Mouse (Mus musculus): ENCODE results near the gene Phyhd1. TPM values are rescaled to one million over a fixed set of nuclear protein-coding genes. Genes with fewer than 3 reads are reported as not detected.

Gene Phyhd1
- polyA plus RNA-seq, 1 experiment, result 0.10 TPM

GRCm38 (mm10) chr2:30262840-30263441 is 3.1 kb upstream of the Phyhd1 start:
- TF ChIP-seq GATA1 (IDR thresholded peaks at IDR 0.05; ENCODE audit: low read length), result no peak

- no peak for TF ChIP-seq GATA1 (IDR thresholded peaks at IDR 0.05; ENCODE audit: low read length)
Measured at GRCm38 (mm10) chr2:30263811-30264210, 2.2 kb upstream of the Phyhd1 start.

DNA sequence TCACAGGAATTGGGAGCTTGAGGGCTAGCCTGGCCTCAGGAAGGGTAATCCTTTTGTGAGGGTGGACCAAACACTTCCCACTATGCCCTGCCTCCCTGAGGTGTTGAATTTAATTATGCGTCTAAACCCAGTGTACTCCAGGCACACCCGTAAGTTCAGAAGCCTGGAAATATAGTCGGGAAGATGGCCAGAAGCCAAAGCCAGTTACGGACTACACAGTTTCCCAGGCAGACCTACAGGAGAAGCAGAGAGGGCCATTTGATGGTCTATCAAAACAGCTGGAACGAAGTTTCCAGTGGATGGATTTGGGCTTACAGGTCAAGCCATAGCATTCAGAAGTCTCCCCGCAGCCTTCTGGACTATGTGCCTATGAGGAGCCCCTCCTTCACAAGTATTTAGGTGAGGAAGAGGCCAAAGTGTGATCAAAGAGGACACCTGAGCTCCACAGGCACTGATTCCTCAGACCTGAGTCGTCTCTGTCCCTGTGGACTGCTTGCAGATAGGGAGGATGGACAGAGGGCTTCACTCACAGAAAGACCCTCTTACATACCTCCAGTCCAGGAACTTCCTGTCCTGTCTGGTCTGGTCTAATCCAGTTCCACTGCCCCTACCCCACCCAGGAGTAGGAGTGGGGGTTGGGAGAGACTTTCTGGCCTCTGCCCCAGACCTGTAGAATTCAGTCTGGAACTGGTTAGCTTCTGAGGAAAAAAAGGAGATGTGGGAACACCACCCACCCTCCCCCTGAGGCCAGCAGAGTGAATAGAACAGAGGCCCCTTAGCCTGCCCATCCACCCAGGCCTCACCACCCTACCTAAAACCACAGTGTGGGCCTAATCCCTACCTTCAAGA is 1.1 kb upstream of the Phyhd1 start:
- no peak for TF ChIP-seq GATA1 (IDR thresholded peaks at IDR 0.05; ENCODE audit: low read length)

DNA sequence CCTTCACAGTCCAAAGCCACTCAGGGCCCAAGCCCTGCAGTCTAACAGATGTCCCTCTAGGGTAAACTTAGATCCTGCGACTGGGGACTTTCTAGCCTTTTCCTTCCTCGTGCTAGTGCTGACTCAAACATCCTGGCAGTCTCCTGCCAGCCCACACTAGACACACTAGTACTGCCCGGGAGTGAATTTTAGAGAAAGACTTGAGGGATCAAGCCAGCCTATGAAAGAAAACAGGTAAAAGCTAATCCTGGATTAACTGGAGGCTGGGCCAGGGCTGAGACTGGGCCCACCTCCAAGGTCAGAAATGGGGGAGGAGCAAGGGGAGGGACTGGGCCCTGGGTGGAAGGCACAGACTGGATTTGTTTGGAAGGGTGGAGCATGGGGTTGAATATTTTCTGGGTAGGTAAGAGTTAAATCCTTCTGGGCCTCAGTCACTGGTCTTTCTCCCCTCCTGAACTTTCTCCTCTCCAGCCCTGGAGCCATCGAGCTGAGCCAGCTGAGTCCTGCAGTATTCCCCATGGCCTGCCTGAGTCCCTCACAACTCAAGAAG is 464 bp downstream of the Phyhd1 start:
- TF ChIP-seq GATA1 (IDR thresholded peaks at IDR 0.05; ENCODE audit: low read length), result no peak

GRCm38 (mm10) chr2:30267466-30267865 is 1.5 kb downstream of the Phyhd1 start:
- no peak for TF ChIP-seq GATA1 (IDR thresholded peaks at IDR 0.05; ENCODE audit: low read length)

DNA sequence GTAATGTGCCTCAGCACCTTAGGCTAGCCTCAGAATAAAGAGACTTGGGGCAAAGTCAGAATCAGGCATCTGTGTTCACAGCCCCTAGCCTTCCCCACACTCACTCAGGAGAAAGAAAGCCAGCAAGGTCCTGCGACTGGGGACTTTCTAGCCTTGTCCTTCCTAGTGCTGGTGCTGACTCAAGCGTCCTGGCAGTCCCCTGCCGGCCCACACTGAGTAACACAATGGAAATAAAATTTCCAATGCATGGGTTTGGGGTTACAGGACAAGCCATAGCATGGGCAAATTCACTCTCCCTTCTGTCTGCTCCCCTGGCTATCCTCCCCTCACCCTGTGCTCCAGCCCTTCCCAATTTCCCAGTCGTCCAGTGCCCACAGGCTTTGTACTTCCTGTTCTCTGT is 2.4 kb downstream of the Phyhd1 start:
- no peak for TF ChIP-seq GATA1 (IDR thresholded peaks at IDR 0.05; ENCODE audit: low read length)

DNA sequence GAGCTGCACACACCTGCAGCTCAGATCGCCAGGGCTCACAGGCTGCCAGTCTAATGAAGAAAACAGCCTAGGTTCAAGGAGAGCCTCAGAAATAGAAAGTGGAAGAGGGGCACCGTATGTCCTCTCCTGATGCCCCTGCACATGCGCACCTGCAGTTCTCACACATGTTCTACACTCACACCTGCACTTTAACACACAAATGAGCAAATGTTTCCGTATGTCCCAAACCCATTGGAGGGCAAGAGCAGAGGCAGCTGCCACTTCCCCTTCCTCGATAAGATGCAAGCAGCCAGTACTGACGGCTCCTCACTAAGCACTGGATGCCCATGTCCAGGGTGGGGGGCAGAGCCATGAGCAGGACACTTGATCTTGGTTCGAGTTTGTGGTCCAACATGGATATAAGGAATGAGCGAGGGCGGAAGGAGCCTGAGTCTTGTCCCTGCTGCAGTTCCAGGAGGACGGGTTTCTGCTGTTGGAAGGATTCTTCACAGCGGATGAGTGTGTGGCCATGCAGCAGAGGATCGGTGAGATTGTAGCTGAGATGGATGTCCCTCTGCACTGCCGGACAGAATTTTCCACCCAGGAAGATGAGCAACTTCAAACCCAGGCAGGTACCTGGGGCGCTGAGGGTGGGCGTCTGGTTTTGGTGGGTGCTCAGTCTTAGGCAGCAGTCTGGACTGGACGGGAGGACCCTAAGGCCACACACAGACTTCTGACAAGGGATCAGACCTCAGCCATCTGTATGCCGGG is 3.4 kb downstream of the Phyhd1 start:
- no peak for TF ChIP-seq GATA1 (IDR thresholded peaks at IDR 0.05; ENCODE audit: low read length)

- TF ChIP-seq GATA1 (IDR thresholded peaks at IDR 0.05; ENCODE audit: low read length), result no peak
Measured at GRCm38 (mm10) chr2:30270134-30270533, 4.1 kb downstream of the Phyhd1 start.

GRCm38 (mm10) chr2:30280743-30281142 is 14.7 kb downstream of the Phyhd1 start, which contains the start of gene Gm28038:
Gene Gm28038, plus strand, starts transcription at chr2:30281043.
- no peak for TF ChIP-seq GATA1 (IDR thresholded peaks at IDR 0.05; ENCODE audit: low read length)

- TF ChIP-seq GATA1 (IDR thresholded peaks at IDR 0.05; ENCODE audit: low read length), result no peak
Measured at GRCm38 (mm10) chr2:30281651-30282050, 15.6 kb downstream of the Phyhd1 start.

- TF ChIP-seq GATA1 (IDR thresholded peaks at IDR 0.05; ENCODE audit: low read length), result no peak
Measured at GRCm38 (mm10) chr2:30283193-30283592, 17.2 kb downstream of the Phyhd1 start.

DNA sequence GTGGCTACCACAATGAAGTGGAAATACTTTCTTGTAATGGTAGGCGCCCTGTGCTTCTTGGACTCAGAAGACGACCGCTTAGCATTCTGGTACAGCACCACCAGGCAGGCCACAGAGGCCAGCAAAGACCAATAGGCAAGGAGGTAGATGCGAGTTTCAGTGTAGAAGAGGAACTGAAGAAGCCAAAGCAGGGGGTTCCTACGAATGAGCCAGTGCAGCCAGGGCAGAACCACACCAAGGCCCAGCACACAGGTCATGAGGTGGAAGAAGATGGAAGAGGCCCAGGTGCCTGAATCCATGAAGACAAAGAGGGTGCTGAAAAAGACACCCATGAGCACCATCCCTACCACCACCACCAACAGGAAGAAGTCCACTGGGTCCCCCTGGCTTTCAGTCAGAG is 19.0 kb downstream of the Phyhd1 start:
- TF ChIP-seq GATA1 (IDR thresholded peaks at IDR 0.05; ENCODE audit: low read length), result no peak

- TF ChIP-seq GATA1 (IDR thresholded peaks at IDR 0.05; ENCODE audit: low read length), result no peak
Measured at GRCm38 (mm10) chr2:30285416-30286181, 19.6 kb downstream of the Phyhd1 start.

GRCm38 (mm10) chr2:30286192-30287026 is 20.4 kb downstream of the Phyhd1 start, which contains the start of the genes Dolk and Nup188:
Gene Dolk, minus strand, starts transcription at chr2:30286334.
Gene Nup188, plus strand, starts transcription at chr2:30286397.
- no peak for TF ChIP-seq GATA1 (IDR thresholded peaks at IDR 0.05; ENCODE audit: low read length)

Measured in G1E-ER4 (cell line).